Mouse (Mus musculus): Measurements from ENCODE around the gene Fgd6.

The Fgd6 gene

DNA sequence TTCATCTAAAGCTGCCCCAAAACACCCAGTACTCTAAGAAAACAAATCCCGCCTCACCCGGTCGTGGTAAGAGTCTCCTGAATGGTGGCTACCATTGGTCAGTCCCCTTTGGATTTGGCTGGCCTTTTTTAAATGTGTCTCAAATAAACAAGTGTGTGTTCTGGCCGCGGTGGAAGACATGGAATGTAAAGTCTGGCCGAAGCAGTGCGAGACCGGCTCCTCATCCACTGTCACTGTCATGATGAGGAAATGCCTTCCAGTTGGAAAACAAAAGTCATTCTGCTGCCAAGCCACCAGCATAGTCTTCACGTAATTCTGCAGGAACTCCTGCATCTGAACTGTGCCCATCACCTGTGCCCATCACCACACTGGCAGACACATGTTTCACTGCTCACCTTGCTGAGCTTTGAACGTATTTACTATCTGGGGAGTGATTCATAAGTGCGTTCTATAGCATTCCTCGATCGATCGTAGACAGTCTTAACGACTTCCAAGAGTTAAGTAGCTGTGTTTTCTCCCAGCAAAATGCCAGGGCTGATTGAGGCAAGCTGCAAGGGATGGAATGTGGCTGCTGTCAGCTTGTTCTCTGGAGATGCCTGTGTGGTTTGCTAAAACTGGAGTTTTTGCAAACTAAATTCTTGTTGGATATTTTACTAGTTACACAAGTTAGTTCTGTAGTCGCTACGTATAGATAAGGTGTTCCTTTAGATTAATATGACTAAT, 60.1 kb downstream of the Fgd6 start:
- no peak for DNase-seq (ENCODE audit: low spot score in 2 of 2)

DNA sequence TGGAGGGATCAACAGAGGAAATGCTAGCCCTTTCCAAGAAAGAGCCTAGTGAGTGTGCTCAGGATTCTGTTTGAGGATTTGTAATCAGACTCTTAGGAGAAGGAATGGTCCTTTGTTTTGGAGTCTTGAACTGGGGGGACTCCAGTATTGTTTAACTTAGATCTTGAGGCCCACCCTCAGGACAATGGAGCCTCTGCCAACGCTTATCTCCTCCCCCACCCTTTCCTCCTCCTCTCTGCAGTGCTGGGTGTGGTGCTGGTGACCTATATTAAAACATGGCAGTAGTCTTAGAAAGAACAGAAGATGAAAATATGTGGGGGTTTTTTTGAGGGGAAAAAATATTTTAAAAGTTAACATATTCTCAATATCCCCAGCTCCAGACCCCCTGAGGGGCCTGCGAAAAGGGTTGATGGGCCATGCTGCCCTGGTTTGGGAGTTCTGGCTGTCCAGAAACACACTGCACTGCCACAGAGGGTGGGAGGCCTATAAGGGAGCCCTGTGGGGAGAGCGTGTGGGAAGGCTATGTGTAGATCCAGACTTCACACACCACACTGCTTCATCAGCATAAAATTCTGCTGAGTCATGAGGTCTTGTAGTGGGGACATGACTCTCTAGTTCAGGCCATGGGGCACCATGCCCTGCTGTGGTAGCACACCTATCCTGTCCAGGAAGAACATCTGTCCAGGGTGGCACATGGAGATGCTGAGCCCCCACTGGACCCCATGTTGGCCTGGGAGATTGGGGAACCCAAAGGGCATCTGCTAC, 61.5 kb downstream of the Fgd6 start:
- DNase-seq (ENCODE audit: low spot score in 2 of 2) = no peak

DNA sequence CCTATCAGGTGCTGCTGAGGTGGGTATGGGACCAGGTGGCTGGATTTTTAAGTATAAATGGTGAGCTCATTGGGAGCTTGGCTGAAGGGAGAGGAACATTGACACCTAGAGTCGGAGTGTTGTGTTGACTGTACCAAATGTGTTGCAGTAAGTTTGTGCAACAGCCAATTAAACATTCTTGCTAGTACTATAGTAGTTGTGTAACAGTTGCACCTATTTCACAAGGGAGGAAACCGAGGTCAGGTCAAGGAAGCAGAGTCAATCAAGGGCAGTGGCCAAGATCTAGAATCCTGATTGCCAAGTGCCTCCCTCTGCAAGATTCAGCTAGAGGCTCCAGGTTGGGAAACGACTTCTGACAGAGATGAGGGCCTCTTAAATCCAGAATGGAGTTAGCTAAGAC, 62.3 kb downstream of the Fgd6 start:
- no peak for DNase-seq (ENCODE audit: low spot score in 2 of 2)

DNA sequence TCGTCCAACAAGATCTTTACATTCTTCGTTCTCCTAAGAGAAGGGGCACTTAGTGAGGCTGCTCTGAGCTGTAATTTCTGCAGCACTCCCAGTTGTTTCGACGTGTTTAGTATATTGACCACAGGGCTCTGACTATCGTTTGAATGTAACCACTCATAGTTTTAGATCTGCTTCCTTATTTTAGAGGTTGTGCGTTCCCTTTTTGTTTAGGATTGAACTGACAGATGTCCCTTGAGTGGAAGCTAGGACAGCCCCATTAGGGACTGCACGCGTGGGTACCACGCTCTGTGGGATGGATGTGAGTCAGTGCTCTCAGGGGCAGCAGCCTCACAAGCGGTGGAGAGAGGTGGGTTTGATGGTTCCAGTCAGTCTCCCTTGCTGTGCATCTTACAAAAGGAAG, 69.7 kb downstream of the Fgd6 start:
- DNase-seq (ENCODE audit: low spot score in 2 of 2) = no peak

DNA sequence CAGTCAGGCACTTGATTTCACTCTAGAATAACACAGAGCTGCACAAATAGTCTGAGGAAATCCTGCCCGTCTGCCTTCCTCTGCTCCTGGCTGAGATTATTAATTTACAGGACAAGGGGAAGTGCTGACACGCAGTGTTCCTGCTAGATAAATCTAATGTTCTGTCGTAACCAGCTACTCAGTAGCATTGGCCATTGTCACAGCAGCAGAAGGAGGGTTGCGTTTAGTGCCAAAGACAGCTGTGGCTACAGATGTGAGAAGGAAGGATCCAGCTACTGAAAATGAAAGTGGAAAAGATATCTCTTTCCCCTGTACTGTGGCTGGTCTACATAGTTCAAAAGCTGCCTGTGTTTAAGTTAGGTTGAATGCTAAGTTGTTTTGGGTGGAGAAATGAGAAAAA, 71.4 kb downstream of the Fgd6 start:
- DNase-seq (ENCODE audit: low spot score in 2 of 2) = no peak

DNA sequence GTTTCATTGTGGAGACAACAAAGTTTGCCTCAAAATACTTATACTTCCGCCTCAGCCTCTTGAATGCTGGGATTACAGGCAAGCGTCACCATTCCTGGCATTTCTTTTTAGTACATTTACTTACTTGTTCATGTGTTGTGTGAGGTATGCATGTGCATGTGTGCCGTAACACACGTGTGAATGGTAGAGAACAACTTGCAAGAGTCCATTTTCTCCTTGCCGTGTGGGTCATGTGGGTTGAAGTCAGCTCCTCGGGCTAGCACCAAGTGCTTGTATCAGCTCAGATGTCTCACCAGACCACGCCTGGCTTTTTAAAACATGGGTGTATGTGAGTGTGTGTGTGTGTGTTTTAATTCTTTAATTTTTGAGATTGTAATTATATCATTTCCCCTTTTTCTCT, 71.8 kb downstream of the Fgd6 start:
- no peak for DNase-seq (ENCODE audit: low spot score in 2 of 2)

DNA sequence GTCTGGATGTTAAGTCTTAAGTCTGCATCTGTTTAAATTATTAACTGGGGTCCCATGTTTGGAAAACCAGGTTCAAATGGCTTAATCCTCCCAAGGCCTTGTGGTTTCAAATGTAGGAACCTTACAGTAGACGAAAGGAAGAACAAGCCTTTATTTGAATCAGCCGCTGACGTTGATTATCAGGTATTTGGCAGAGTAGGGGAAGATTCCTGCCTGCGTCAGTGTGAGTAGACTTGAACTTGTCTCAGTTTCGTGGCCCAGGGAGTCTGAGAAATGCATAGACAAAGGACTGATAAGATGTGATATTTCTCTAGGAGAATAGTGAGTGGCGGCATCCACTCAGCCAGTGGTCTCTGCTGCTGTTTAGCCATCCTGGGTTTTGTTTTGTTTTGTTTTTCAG, 73.0 kb downstream of the Fgd6 start:
- no peak for DNase-seq (ENCODE audit: low spot score in 2 of 2)

DNA sequence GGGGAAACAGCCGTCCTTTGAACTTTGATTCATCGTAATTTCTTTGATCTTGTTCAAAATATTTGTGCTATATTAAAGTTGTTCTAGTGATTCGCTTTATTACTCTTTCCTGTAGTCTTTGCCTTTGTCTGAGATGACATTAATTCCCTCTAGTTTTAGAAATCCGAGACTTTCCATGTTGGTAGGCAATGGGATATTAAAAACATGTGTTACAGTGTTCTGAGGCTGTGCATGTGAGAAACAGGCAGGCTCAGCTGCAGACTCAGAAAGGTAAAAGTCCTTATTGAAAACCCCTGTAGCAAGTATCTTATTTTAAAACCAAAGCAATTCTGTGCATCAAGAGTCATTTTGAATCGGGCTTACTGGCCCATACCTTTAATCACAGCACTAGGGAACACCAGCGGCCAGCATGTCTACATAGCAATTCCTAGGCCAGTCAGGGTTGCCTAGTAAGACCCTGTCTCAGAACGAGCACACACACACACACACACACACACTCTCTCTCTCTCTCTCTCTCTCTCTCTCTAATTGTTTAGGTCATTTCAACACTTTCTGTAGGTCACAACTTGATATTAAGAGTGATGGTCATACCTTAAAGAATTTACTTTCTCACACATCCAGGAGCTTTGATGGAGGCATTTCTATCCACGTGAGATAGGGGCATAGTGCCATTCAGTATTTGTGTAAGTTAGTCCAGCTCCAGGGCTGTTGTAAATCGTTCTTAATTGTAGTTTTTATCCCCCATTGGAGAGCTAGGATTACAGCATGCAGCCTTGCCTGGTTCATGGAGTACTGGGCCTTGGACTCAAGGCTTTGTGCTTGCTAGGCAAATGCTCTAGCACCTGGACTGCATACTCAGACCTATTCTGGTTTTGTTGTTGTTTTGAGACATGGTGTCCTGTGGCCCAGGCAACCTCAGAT, 75.3 kb downstream of the Fgd6 start:
- no peak for DNase-seq (ENCODE audit: low spot score in 2 of 2)

DNA sequence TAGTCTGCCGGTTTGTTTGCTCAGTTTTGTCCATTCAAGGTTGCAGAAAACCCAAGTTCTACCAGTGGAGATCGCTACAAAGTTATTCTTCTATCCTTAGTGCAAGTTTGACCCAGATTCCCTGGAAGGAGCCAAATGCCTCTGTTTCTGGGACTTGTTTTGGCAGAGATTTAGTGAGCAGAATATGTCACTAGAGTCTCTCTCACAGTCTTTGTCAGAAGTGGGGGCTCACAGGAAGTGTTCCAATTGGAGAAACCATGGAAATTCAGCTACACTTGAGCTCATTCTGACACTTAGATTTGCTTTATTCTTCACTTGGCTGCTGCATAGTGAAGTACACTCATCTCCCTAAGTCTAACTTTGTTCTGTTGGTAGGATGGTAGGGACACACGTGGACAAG, 76.4 kb downstream of the Fgd6 start:
- DNase-seq (ENCODE audit: low spot score in 2 of 2) = no peak

DNA sequence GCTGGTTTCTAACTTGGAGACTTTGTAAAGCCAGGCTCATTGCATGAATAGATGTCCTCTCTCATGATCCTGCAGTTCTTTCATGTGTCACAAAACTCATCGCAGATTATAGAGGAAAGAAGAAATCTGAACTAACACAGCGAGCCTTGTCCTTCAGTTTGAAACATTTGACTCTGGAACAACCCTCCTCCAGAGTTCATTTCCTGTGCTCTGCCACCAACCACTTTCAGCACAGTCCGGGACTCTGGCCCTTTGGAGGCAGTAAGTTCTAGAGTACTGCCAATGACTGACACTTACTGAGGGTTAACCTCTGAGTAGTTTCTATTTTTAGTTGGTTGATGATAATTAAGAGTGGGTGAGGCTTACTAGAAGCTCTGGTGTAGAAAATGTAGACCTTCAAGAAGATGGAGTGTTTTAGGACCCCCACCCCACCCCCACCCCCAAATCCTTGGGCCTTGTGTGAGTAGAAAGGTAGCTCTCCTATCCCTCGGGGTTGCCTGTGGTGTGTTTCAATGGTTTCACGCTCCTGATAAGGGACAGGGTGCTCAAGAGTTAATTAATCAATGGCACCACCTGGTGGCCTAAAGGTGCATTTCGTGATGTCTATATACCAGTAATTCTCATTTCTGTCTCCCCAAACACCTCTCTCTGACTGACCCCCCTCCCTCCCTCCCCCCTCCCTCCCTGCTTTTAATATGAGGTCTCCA, 80.2 kb downstream of the Fgd6 start:
- peak; percentile 51 to 78 for DNase-seq (ENCODE audit: low spot score in 2 of 2)

DNA sequence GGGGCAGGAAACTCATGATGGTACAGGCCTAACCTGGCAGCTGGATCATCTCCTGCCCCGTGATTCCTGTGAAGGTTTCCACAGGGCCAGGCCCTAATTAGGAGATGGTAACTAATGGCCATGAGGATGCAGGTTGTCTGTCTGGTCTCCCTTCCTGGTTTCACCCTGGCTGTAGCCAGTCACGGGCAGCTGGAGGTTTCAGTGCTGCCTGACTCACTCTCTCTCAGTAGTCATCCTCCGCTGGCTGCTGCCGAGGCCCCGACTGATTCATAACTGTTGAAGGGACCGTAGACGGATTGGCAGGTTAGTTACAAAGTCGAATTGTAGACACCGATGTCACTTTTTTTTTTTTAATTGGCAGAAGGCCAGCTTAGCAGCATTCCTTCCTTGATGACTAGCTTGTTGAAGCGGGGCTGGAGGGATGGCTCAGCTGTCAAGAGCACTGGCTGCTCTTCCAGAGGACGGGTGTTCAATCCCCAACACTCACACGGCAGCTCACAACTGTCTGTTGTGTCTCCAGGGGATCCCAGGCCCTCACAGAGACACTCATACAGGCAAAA, 81.1 kb downstream of the Fgd6 start:
- DNase-seq (ENCODE audit: low spot score in 2 of 2) = no peak

DNA sequence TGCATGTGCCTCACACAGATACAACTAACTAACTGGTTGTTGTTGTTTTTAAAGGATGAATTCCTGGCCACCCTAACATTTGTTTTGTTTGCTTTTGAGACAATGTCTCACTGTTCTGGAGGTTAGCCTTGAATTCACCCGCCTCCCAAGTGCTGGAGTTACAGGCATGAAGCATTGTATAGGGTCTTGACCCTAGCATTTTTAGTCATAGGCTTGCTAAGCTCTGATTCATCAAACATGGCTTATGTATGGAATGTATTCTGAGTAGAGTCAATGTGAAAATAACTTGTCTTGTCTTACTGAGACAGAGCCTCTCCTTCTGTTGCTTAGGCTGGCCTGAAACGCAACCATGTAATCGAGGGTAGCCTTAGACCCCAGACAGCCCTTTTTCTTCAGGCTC, 82.1 kb downstream of the Fgd6 start:
- DNase-seq (ENCODE audit: low spot score in 2 of 2) = no peak

DNA sequence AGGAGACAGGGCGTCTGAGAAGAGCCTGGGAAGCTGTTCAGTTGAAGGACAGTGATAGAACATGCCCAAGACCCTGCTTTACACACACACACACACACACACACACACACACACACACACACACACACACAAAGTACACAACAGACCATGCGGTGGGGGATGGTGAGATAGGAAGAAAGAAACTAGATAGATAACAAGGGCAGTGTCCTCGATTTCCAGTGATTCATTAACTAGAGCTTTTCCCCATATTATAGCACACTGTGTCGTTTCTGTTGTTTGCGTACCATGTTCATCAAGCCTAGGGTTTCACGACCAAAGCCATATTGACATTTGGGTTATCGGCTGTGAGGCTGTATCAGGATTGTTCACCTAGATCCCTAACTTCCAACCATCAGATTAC, 83.2 kb downstream of the Fgd6 start:
- DNase-seq (ENCODE audit: low spot score in 2 of 2) = no peak

DNA sequence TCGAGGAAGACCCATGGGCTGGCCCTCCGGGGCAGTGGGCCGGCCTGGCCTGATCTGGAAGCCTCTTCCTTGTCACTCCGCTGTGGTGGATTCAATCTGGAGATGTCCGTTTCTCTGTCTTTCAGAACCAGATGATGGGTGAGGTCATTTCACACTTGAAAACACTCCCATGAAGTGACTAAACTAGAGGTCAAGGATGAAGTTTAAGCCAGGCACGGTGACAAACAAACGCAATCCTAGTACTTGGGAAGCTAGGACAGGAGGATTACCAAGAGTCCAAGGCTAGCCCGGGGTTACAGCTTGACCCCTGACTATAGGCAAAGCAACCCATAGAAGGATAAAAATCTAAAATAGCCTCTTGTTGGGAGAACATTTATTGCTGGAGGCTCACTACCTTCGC, 84.9 kb downstream of the Fgd6 start:
- no peak for DNase-seq (ENCODE audit: low spot score in 2 of 2)

DNA sequence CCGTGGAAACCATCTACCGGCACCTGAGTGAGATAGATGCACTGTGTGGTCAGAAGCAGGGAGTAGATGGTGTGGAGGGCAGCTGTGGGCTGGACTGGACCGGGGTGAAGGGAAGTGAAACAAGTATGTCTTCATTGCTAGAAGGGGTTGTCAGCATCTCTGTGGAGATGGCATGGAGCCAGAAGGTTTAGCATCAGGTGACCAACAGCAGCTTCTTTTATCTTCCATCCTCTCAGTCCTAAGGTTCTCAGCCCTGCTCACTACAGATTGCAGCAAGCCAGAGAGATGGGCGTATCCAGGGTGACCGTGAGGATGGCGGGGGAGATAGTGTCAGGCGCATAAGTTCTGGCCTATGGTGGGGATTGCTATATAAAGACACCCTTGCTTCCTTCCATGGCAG, 86.8 kb downstream of the Fgd6 start:
- peak in 1 of 2 experiments; percentile 7 for DNase-seq (ENCODE audit: low spot score in 2 of 2)

DNA sequence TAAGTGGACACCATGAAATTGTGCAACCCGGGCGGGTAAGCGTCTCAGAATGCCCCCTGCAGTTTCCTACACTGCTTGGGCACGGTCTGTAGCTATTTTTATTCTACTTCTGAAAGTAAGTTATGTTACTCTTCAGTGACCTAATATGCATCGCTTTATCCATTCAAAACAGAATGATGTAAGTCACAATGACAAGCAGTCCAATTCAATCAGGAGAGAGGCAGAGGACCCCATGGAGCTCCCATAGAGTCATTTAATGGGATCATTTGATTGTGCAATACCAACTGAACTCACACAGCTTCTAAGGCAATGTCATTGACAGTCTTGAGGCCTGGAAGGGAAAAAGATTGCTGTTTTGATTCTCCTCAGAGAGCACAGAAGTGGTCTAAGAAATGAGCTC, 87.8 kb downstream of the Fgd6 start:
- no peak for DNase-seq (ENCODE audit: low spot score in 2 of 2)

DNA sequence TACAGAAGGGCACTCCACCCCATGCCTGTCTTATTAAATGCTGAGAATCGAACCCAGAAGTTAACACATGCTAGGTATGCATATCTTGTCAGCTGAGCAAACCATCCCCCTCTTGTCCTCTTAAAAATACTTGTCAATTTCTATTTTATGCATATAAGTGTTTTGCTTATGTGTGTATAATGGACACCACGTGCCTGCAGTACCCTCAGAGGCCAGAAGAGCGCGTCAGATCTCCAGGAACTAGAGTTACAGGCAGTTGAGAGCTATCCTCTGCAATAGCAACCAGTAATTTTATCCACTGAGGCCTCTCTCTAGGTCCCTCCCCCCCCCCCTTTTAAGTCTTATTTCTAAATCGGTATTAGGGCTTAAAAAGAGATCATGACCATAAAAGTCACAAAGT, 88.6 kb downstream of the Fgd6 start:
- no peak for DNase-seq (ENCODE audit: low spot score in 2 of 2)

DNA sequence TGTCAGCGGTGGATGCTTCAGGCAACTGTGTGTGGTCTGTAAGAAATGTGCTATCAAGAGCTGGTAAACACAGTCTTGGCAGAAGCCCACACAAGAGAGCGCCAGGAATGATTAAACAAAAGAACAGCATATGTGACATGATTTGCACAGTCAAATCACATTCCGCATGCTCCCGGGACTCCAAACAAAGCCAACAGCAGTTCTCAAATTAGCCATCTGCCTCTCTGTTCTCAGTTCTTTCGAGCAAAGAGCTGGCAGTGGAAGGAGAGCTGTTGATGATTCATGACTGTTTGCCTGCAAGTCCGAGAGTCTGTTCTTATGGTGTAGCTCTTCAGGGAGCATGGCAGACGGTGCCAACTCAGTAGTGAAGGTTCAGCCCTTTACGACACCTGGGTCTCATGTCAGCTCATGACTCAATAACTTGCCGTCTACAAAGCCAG, 93.9 kb downstream of the Fgd6 start:
- DNase-seq (ENCODE audit: low spot score in 2 of 2) = no peak

DNA sequence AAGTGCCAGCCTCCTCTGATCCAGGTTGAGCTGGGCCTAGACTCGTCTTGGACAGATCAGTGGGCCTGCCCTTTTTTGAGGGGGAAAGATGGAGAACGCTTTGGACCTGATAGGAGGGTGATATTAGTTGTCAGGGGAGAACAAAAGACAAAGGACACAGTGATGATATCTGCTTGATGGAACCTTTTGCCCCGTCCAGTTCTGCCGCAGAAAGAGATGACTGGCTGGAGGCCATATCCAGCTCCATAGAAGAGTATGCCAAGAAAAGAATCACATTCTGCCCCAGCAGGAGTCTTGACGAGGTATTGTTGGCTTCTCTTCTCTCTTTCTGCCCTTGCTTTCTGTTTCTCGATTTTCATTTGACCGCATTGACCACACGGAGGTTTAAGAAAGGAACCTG, 97.3 kb downstream of the Fgd6 start:
- DNase-seq (ENCODE audit: low spot score in 2 of 2) = no peak

DNA sequence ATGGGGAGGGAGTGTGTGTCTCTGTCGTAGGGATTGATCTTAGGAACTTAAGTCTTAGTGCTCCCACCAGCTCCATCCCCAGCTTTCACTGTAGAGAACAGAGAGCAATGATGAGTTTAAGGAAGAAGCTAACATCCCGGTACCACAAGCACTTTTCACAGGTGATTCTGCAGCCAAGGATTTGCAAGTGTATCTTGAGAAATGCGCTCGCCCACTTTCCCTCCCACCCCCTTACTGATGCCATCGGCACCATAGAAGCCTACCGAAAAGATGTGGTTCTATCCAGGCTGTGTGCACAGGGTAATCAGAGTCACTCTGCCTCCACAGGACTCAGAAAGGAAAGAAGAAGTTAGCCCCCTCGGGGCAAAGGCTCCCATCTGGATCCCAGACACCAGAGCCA, 97.9 kb downstream of the Fgd6 start:
- DNase-seq (ENCODE audit: low spot score in 2 of 2) = no peak

Measured in spleen, postnatal 14 days (tissue).